10 mouse cellular contexts compared by ENCODE assay signal in the genomic region with DNA sequence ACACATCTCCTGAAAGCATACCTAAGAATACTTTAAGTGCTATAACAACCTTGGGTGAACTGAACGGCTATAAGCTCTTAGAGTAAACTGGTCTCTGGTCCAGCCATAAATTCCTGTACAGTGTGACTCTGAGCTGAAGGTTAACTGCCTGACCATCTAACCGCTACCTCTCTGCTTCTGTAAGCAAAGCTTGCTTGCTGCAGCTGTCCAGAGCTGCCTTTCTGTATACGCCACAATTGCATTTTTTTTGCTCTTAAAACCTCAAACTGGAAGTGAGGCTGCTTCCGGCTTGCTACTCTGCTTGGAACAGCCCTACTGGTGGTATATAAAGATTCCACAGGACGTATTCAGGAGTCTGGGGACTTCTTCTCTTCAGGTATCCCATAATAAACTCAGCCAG. TPM values are rescaled to one million over a fixed set of nuclear protein-coding genes. Genes with fewer than 3 reads are reported as not detected.
DNase-seq lines count a peak whose midpoint lies in the region; ATAC-seq and TF ChIP-seq lines count a peak whose summit lies in the region.
"Had no signal": no experiment of that assay in that cellular context is flagged by ENCODE, and none has a peak within 500 bp of the region (broad histone marks: within the 10 kb centered on the region; RNA-seq: fewer than 3 reads in every experiment).

No protein-coding gene starts in this region.

- peak overlapping the region; percentile 89 for H3K27ac ChIP-seq in heart, postnatal 0 days (ENCODE audit: low read depth)
- peak overlapping the region; percentile 90 for H3K27ac ChIP-seq in spleen, adult 2 months (ENCODE audit: insufficient read depth, low read length)
- peak overlapping the region; percentile 49 for H3K27ac ChIP-seq in liver, embryonic 12.5 days
- H3K27ac ChIP-seq: midbrain, embryonic 10.5 days had no signal

- WGBS in heart, postnatal 0 days: 72% methylated on average over 5 of the region's 5 CpGs
- WGBS in spleen, adult 2 months: 16% methylated on average over 5 of the region's 5 CpGs
- 67% methylated on average over 5 of the region's 5 CpGs for WGBS in liver, embryonic 12.5 days (ENCODE audit: insufficient replicate concordance)

- H3K4me1 ChIP-seq in heart, postnatal 0 days (ENCODE audit: control insufficient read depth, insufficient read depth): 0 out of 2 replicates have a peak, but pooled peaks cover 4% of the 10 kb centered on the region
- H3K4me1 ChIP-seq in spleen, adult 2 months (ENCODE audit: control insufficient read depth, insufficient read depth, insufficient read length): peaks cover 14% of the 10 kb centered on the region
- H3K4me1 ChIP-seq in liver, embryonic 12.5 days: peaks cover 56% of the 10 kb centered on the region

- no peak overlapping the region for H3K4me3 ChIP-seq in heart, postnatal 0 days (ENCODE audit: low read depth, low read length)
- H3K4me3 ChIP-seq in spleen, adult 2 months (ENCODE audit: extremely low read depth, insufficient read depth, insufficient read length): peak overlapping the region; percentile 10; the same call in 1 of the 2 replicates
- H3K4me3 ChIP-seq in liver, embryonic 12.5 days: 0 out of 2 replicates have a peak overlapping the region, but pooled peaks have one; percentile 3

- TF ChIP-seq POLR2A in spleen, adult 2 months (IDR thresholded peaks at IDR 0.05; ENCODE audit: low read depth, low read length): no peak

- H3K27me3 ChIP-seq in heart, postnatal 0 days (ENCODE audit: control insufficient read depth, insufficient read depth, low read length): no peaks in the 10 kb centered on the region
- H3K27me3 ChIP-seq in spleen, adult 2 months (ENCODE audit: control insufficient read depth, insufficient read depth, low read length): no peaks in the 10 kb centered on the region
- no peaks in the 10 kb centered on the region for H3K27me3 ChIP-seq in liver, embryonic 12.5 days (replicated peaks)

- no peak for ATAC-seq in heart, postnatal 0 days (ENCODE audit: insufficient read depth, low read depth)
- ATAC-seq in liver, embryonic 12.5 days: no peak

- TF ChIP-seq CTCF in heart, postnatal 0 days (IDR thresholded peaks at IDR 0.05; ENCODE audit: low read depth): no peak
- no peak for TF ChIP-seq CTCF in spleen, adult 2 months (IDR thresholded peaks at IDR 0.05; ENCODE audit: extremely low read depth, insufficient read depth, insufficient read length, insufficient replicate concordance)

- H3K36me3 ChIP-seq in heart, postnatal 0 days (replicated peaks; ENCODE audit: control insufficient read depth, insufficient read depth, low read length): peaks cover 42% of the 10 kb centered on the region
- peaks cover 13% of the 10 kb centered on the region for H3K36me3 ChIP-seq in spleen, adult 2 months (ENCODE audit: control insufficient read depth, insufficient read depth, low read length)
- H3K36me3 ChIP-seq in liver, embryonic 12.5 days: peaks cover 52% of the 10 kb centered on the region

- no peak for DNase-seq in heart, postnatal 0 days (ENCODE audit: low spot score)
- no peak for DNase-seq in heart, adult 8-10 months (ENCODE audit: low spot score)
- DNase-seq in spleen, adult 2 months (ENCODE audit: low read depth in 1 of 2, low spot score in 2 of 2): no peak
- no peak for DNase-seq in spleen, postnatal 4 days (ENCODE audit: low spot score in 2 of 2)
- no peak for DNase-seq in cerebellum, postnatal 4 days (ENCODE audit: low spot score in 2 of 2)
- no peak for DNase-seq in frontal cortex, adult 2 months (ENCODE audit: extremely low spot score in 1 of 2, low spot score in 1 of 2)
- DNase-seq in right cerebral cortex, postnatal 10 days (ENCODE audit: low spot score in 2 of 2): no peak

- TF ChIP-seq EP300 in heart, postnatal 0 days (IDR thresholded peaks at IDR 0.05; ENCODE audit: low read depth): no peak

- no peak overlapping the region for H3K9ac ChIP-seq in heart, postnatal 0 days (replicated peaks; ENCODE audit: low read depth, low read length)
- no peak overlapping the region for H3K9ac ChIP-seq in liver, embryonic 12.5 days

- no peaks in the 10 kb centered on the region for H3K9me3 ChIP-seq in heart, postnatal 0 days (replicated peaks; ENCODE audit: control insufficient read depth, low read length)
- no peaks in the 10 kb centered on the region for H3K9me3 ChIP-seq in liver, embryonic 12.5 days (replicated peaks)
- H3K9me3 ChIP-seq: midbrain, embryonic 10.5 days had no signal

- no peak overlapping the region for H3K4me2 ChIP-seq in heart, postnatal 0 days (ENCODE audit: low read depth, low read length)
- peak overlapping the region; percentile 96 for H3K4me2 ChIP-seq in liver, embryonic 12.5 days

RNA-seq across cellular contexts. Expression of a gene that starts 0.8 kb away (rescaled TPM):
- total RNA-seq in heart, postnatal 0 days (2014; rRNA removed; ENCODE audit: low replicate concordance): 3.2 and 3.7 TPM in 2 replicates
- polyA plus RNA-seq in heart, postnatal 0 days (2015; fragmentation: Nextera tagmentation; extraction: Ambion mirVana): 10.6 and 10.7 TPM in 2 replicates
- total RNA-seq in heart, adult 8-10 months (2022): 1 to 10 TPM; 1.7 to 3.6 (median 1.9) TPM
- 5.0 TPM in 2 replicates for polyA plus RNA-seq in spleen, adult 2 months (2012; rRNA removed)
- polyA plus RNA-seq in liver, embryonic 12.5 days (2016; fragmentation: Nextera tagmentation; extraction: Ambion mirVana): 1.3 and 1.8 TPM in 2 replicates
- polyA plus RNA-seq in frontal cortex, adult 2 months (2012; rRNA removed): 665 and 695 TPM in 2 replicates

RNA-seq across cellular contexts. Expression of a gene that starts 2.9 kb away (rescaled TPM):
- total RNA-seq in heart, postnatal 0 days (2014; rRNA removed; ENCODE audit: low replicate concordance): 14.3 and 33.4 TPM in 2 replicates
- polyA plus RNA-seq in heart, postnatal 0 days (2015; fragmentation: Nextera tagmentation; extraction: Ambion mirVana): 6.7 and 7.0 TPM in 2 replicates
- 1 to 10 TPM; 8.2 to 9.4 (median 8.5) TPM for total RNA-seq in heart, adult 8-10 months (2022)
- polyA plus RNA-seq in spleen, adult 2 months (2012; rRNA removed): 16.9 and 29.1 TPM in 2 replicates
- 5.7 and 6.4 TPM in 2 replicates for polyA plus RNA-seq in liver, embryonic 12.5 days (2016; fragmentation: Nextera tagmentation; extraction: Ambion mirVana)
- 13.7 and 15.1 TPM in 2 replicates for polyA plus RNA-seq in frontal cortex, adult 2 months (2012; rRNA removed)

RNA-seq across cellular contexts. Expression of a gene that starts 8.9 kb away (rescaled TPM):
- 148 and 162 TPM in 2 replicates for total RNA-seq in heart, postnatal 0 days (2014; rRNA removed; ENCODE audit: low replicate concordance)
- polyA plus RNA-seq in heart, postnatal 0 days (2015; fragmentation: Nextera tagmentation; extraction: Ambion mirVana): 131 TPM in 2 replicates
- total RNA-seq in heart, adult 8-10 months (2022): 10 to 100 TPM; 76.7 to 92.1 (median 86.6) TPM
- 284 and 323 TPM in 2 replicates for polyA plus RNA-seq in spleen, adult 2 months (2012; rRNA removed)
- polyA plus RNA-seq in liver, embryonic 12.5 days (2016; fragmentation: Nextera tagmentation; extraction: Ambion mirVana): 258 and 267 TPM in 2 replicates
- polyA plus RNA-seq in frontal cortex, adult 2 months (2012; rRNA removed): 438 and 444 TPM in 2 replicates

RNA-seq across cellular contexts. Expression of a gene that starts 12.0 kb away (rescaled TPM):
- total RNA-seq in heart, postnatal 0 days (2014; rRNA removed; ENCODE audit: low replicate concordance): 0.93 TPM in 1 of 2 replicates, not detected in the other
- 0.81 and 0.87 TPM in 2 replicates for polyA plus RNA-seq in heart, postnatal 0 days (2015; fragmentation: Nextera tagmentation; extraction: Ambion mirVana)
- total RNA-seq in heart, adult 8-10 months (2022): under 1 TPM in 1 of 4 experiments, not detected in 3; 0.72 TPM
- polyA plus RNA-seq in spleen, adult 2 months (2012; rRNA removed): 0.34 TPM in 1 of 2 replicates, not detected in the other
- polyA plus RNA-seq in liver, embryonic 12.5 days (2016; fragmentation: Nextera tagmentation; extraction: Ambion mirVana): 0.42 TPM in 1 of 2 replicates, not detected in the other
- not detected in 2 replicates for polyA plus RNA-seq in frontal cortex, adult 2 months (2012; rRNA removed)

RNA-seq across cellular contexts. Expression of a gene that starts 27.5 kb away (rescaled TPM):
- not detected in 2 replicates for total RNA-seq in heart, postnatal 0 days (2014; rRNA removed; ENCODE audit: low replicate concordance)
- not detected in 2 replicates for polyA plus RNA-seq in heart, postnatal 0 days (2015; fragmentation: Nextera tagmentation; extraction: Ambion mirVana)
- total RNA-seq in heart, adult 8-10 months (2022): under 1 TPM in 1 of 4 experiments, not detected in 3; 0.44 TPM
- polyA plus RNA-seq in spleen, adult 2 months (2012; rRNA removed): 24.8 and 26.8 TPM in 2 replicates
- 0.12 TPM in 1 of 2 replicates, not detected in the other for polyA plus RNA-seq in liver, embryonic 12.5 days (2016; fragmentation: Nextera tagmentation; extraction: Ambion mirVana)
- 0.06 and 0.17 TPM in 2 replicates for polyA plus RNA-seq in frontal cortex, adult 2 months (2012; rRNA removed)
- polyA plus RNA-seq: hindbrain, embryonic 11.5 days; midbrain, embryonic 10.5 days had no signal

Comparison
In these comparisons a context has a peak if more than half of its experiments do, and no peak if none do; other contexts are left out.
1. RNA of a gene that starts 0.8 kb away (polyA plus RNA-seq): 665 to 695 TPM in frontal cortex, adult 2 months; 10.6 to 10.7 TPM in heart, postnatal 0 days, 5.0 TPM in spleen, adult 2 months and 1.3 to 1.8 TPM in liver, embryonic 12.5 days; every median in the first group is over 10 times any median in the second.
2. Peak in every context shown above with its lines, with median percentiles within 50 percentile points of each other: H3K27ac ChIP-seq.